Mouse (Mus musculus): ENCODE results near the gene Maea.

The Maea gene

GRCm38 (mm10) chr5:33357494-33357893, 22.2 kb downstream of the Maea start:
- no peak for DNase-seq (ENCODE audit: low read depth, low spot score)

GRCm38 (mm10) chr5:33358467-33358866, 23.2 kb downstream of the Maea start:
- peak; percentile 52 for DNase-seq (ENCODE audit: low read depth, low spot score)

- DNase-seq (ENCODE audit: low read depth, low spot score), result no peak
These were observed 28.0 kb downstream of the Maea start for GRCm38 (mm10) chr5:33363263-33363662.

DNA sequence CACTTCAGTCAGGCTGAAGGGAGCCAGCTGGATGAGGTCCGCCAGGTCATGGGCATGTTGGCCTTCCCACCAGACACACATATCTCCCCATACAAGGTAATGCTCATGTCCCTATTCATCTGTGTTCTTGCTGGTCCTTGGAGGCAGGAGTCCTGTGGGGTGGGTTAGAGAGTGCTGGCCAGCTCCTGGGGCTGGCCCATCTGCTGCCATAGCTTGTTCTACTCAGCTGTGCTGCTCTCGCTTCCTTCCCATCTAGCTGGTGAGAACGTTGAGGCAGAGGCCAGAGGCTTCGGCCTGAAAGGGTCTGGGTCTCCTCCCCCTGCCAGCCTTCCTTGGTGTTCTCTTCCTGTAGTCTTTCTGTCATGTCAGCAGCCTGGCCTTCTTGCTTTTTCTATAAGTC, 33.3 kb downstream of the Maea start:
- DNase-seq (ENCODE audit: low read depth, low spot score), result no peak

- DNase-seq (ENCODE audit: low read depth, low spot score), result peak; percentile 55
These were observed 35.8 kb downstream of the Maea start for GRCm38 (mm10) chr5:33371137-33371536.

DNA sequence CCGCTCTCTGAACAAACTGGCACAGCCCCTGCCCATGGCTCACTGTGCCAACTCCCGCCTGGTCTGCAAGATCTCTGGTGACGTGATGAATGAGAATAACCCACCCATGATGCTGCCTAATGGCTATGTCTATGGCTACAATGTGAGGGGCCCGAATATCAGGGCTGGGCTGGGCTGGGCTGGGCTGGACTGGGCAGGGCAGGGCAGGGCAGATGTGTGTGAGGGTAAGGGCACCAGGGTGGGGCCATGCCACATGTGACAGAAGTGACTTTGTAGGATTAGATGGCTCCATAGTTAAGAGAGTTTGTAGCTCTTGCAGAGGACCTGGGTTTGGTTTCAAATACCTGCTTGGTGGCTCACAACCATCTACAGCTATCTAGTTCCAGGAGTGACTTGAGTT, 36.4 kb downstream of the Maea start:
- DNase-seq (ENCODE audit: low read depth, low spot score), result no peak

DNA sequence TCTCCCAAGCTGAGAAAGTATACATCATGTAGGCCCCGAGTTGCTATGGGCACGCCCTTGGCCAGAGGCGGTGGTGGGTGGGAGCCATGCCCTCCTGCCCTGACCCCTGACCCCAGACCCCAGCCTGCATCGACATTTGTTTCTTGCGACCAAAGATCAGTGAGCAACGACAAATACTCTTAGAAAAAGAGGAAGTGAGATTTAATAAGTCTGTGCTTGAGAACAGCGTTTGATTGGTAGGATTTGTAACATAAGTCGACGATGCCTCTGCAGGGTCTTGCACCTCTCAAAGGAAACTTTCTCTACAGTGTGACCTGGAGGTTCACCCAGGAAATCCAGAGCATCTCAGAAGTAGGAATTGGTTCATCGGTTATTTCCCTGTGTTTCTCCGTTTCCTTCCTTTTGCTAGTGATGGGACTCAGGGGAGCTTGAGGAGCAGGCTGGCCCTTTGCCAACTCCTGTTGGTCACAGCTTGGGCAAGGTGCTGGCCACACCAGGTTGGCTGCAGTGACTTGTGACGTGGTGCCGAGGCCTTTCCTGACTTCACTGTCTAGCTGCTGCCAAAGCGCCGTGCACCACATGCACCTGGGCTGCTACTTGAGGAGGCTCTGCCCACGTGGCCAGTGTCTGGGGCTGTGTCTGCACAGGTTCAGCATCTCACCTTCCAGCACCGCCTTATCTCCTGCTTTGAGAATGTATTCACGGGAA, 37.2 kb downstream of the Maea start:
- peak; percentile 86 for DNase-seq (ENCODE audit: low read depth, low spot score)

- no peak for DNase-seq (ENCODE audit: low read depth, low spot score)
These were observed 41.9 kb downstream of the Maea start for GRCm38 (mm10) chr5:33377176-33377575.

- DNase-seq (ENCODE audit: low read depth, low spot score), result no peak
These were observed 42.5 kb downstream of the Maea start for GRCm38 (mm10) chr5:33377801-33378301.

- DNase-seq (ENCODE audit: low read depth, low spot score), result peak; percentile 100
These were observed 43.1 kb downstream of the Maea start, which contains the start of gene Uvssa for GRCm38 (mm10) chr5:33378302-33378854. Gene Uvssa, plus strand, starts transcription at chr5:33378549.

GRCm38 (mm10) chr5:33387550-33387949, 52.2 kb downstream of the Maea start:
- DNase-seq (ENCODE audit: low read depth, low spot score), result no peak

DNA sequence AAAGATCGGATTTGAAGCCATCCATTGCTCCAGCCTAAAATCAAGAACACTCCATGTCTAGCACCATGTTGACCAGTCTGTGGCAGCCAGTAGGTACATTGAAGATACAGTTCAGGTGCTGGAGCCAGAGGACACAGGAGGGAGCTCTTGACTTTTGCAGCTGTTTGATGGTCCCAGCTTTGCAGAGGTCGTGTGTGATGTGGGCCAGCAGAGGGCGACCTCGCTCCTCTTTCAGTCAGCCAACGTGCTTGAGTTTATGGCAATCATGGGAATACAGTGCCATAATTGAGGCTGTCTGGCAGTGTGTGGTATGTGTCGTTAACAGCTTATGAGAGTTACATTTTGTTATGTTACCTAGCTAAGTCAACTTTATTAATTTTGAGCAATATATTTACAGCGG, 58.5 kb downstream of the Maea start:
- DNase-seq (ENCODE audit: low read depth, low spot score), result peak; percentile 78

DNA sequence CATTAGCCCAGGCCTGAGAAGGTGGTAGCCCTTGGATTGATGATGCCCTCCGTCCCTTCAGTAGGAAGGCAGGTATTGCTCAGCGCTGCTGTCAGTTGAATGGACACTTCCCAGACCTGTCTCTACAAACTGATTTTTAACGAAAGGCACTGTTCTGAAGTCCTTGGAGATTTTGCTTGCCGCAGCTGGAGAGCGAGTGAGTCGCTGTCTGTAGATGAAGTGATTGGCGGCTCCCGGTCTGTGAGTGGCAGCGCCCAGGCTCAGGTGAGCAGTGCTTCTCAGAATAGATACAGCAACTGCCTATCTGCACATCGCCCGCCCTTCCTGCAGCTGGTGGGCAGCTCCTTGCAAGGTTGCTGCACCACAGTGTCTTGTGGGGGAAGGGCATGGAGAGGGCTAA, 60.4 kb downstream of the Maea start:
- no peak for DNase-seq (ENCODE audit: low read depth, low spot score)

DNA sequence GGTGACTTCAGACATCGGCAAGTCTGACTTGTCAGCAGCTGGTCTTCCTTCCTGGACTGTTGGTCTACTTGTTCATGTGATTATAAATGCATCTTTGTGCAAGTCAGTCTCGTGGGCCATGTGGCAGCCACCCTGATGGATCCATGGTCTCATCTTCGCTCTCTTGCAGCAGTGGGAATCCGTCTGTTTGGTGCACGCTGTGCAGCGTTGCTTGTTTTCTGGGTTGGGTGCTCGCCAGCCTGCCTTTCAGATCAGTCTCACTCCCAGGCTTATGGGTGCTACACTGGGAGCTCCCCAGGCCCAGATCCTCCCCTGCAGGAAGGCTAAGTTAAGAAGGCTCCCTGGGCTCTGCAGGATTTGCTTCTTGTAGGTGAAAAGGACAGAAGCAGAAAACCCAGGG, 61.5 kb downstream of the Maea start:
- DNase-seq (ENCODE audit: low read depth, low spot score), result no peak

DNA sequence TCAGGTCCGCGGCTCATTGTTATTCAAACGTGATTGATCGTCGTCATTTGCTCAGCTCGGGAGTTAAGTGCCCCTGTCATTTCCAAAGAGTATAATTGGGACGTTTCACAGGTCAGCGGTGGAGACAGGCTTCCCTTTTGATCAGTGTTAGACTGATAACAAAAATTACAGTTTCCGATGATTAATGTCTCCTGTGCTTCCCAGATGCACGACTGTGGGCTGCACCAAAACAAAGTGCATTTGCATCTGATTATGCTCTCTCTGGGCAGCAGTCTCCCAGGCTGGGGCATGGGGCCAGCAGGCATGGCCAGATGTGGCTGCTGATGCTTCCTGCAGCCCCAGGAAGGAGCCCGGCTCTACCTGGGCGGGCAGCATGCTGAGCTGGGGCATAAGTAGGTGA, 65.5 kb downstream of the Maea start:
- DNase-seq (ENCODE audit: low read depth, low spot score), result no peak

GRCm38 (mm10) chr5:33420313-33420712, 85.0 kb downstream of the Maea start:
- DNase-seq (ENCODE audit: low read depth, low spot score), result no peak
